Comparison of ENCODE assay signal across 9 mouse cellular contexts in the genomic region with DNA sequence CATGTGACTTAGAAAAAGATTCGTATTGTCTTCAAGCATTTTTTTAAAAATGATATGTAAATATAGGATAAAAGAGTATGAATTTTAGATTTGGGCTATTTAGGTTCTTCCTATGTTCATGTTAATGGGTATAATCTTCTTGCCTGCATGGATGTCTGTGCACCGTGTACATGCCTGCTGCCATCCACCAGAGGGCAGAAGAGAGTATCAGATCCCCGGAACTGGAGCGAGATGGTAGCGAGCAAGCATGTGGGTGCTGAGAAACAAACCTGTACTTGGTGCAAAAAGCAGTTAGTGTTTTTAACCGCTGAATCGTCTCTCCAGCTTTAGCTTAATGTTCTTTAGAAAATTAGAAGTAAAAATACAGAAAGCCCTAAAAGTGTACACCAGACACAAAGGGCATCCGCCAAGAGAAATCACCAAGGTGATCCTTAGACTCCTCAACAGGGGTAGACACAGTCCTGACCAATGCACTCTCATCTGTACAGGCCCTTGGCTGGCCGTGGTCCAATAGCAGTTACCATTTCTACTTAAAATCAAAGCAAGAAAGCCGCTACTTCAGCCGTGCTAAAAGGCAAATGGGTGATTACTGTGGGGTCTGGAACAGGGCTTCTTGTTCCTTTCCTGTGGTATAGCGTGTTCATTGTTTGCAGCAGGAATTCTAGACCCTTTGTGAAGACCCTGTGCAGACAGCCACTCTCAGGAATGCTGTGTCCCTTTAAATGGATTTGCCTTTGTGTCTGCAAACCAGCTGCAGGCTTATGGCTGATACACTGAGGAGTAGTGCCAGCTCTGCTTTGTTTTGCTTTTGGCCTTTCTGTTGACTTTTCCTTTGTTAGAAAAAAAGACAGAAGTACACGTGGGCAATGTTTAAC.
DNase-seq lines count a peak whose midpoint lies in the region; ATAC-seq and TF ChIP-seq lines count a peak whose summit lies in the region.
"Had no signal": no experiment of that assay in that cellular context is flagged by ENCODE, and none has a peak within 500 bp of the region (broad histone marks: within the 10 kb centered on the region; RNA-seq: fewer than 3 reads in every experiment).

No protein-coding gene starts in this region.

- peaks cover 10% of the 10 kb centered on the region; the same call in 1 of the 2 replicates for H3K36me3 ChIP-seq in forebrain, postnatal 0 days (ENCODE audit: insufficient read depth)

- H3K4me1 ChIP-seq in cerebellum, adult 2 months (ENCODE audit: control insufficient read depth, insufficient read depth, low read length) = no peaks in the 10 kb centered on the region
- no peaks in the 10 kb centered on the region for H3K4me1 ChIP-seq in forebrain, postnatal 0 days (ENCODE audit: insufficient read depth)

- 51% methylated on average over 13 of the region's 13 CpGs for WGBS in cerebellum, adult 2 months
- 44% methylated on average over 13 of the region's 13 CpGs for WGBS in forebrain, postnatal 0 days

- no peak for TF ChIP-seq POLR2A in cerebellum, adult 2 months (IDR thresholded peaks at IDR 0.05; ENCODE audit: borderline replicate concordance, insufficient read depth, low read length)

- no peaks in the 10 kb centered on the region for H3K27me3 ChIP-seq in cerebellum, adult 2 months (ENCODE audit: control insufficient read depth, insufficient read depth, low read length)
- no peaks in the 10 kb centered on the region for H3K27me3 ChIP-seq in forebrain, postnatal 0 days (ENCODE audit: insufficient read depth, low read length)

- no peak overlapping the region for H3K4me3 ChIP-seq in cerebellum, adult 2 months (replicated peaks; ENCODE audit: insufficient read depth, low read depth, low read length)
- no peak overlapping the region for H3K4me3 ChIP-seq in forebrain, postnatal 0 days (ENCODE audit: low read depth, low read length)

- peak; percentile 88 for TF ChIP-seq CTCF in cerebellum, adult 2 months (IDR thresholded peaks at IDR 0.05; ENCODE audit: borderline replicate concordance, insufficient read depth, low read depth, low read length)
- TF ChIP-seq CTCF in forebrain, postnatal 0 days (IDR thresholded peaks at IDR 0.05; ENCODE audit: low read depth) = peak; percentile 82

- DNase-seq in kidney, adult 18-20 months = peak; percentile 32
- no peak for DNase-seq in kidney, adult 11 months
- peak; percentile 80 for DNase-seq in ES-CJ7 (ENCODE audit: low read depth, low spot score)
- peak; percentile 29 to 33 for DNase-seq in cerebellum, adult 2 months
- peak; percentile 68 for DNase-seq in forebrain, postnatal 0 days
- peak; percentile 36 to 62 for DNase-seq in kidney, postnatal 36 days
- peak; percentile 51 for DNase-seq in mesoderm, embryonic 11.5 days (ENCODE audit: low read depth, low spot score)
- peak; percentile 42 for DNase-seq in thymus, postnatal 14 days

- H3K27ac ChIP-seq in cerebellum, adult 2 months (ENCODE audit: insufficient read depth, low read length) = no peak overlapping the region
- H3K27ac ChIP-seq in forebrain, postnatal 0 days (ENCODE audit: low read depth, low read length) = no peak overlapping the region
- H3K27ac ChIP-seq: macrophage had no signal

- H3K9ac ChIP-seq in forebrain, postnatal 0 days = no peak overlapping the region

- H3K4me2 ChIP-seq in forebrain, postnatal 0 days (ENCODE audit: low read depth) = no peak overlapping the region

- H3K9me3 ChIP-seq in forebrain, postnatal 0 days (ENCODE audit: low read length) = no peaks in the 10 kb centered on the region

- ATAC-seq in forebrain, postnatal 0 days = peak; percentile 72
